Mouse (Mus musculus): ENCODE data around the gene Rheb.
"Not testable (repeated sequence)": the region's sequence is repeated elsewhere in the genome, so short reads cannot be mapped to it uniquely, and the experiment has no call there.

The Rheb gene

GRCm38 (mm10) chr5:24792961-24793360 is 49.5 kb downstream of the Rheb start:
- no peak for DNase-seq (ENCODE audit: low read depth)

GRCm38 (mm10) chr5:24782957-24783356 is 59.5 kb downstream of the Rheb start:
- DNase-seq (ENCODE audit: low read depth), result no peak

- DNase-seq (ENCODE audit: low read depth), result no peak
Measured at GRCm38 (mm10) chr5:24781048-24781447, 61.4 kb downstream of the Rheb start.

GRCm38 (mm10) chr5:24779881-24780512 is 62.4 kb downstream of the Rheb start:
- peak; percentile 80 for DNase-seq (ENCODE audit: low read depth)

GRCm38 (mm10) chr5:24779321-24779720 is 63.1 kb downstream of the Rheb start:
- no peak for DNase-seq (ENCODE audit: low read depth)

GRCm38 (mm10) chr5:24778843-24779140 is 63.6 kb downstream of the Rheb start:
- DNase-seq (ENCODE audit: low read depth), result no peak

GRCm38 (mm10) chr5:24778082-24778842 is 64.2 kb downstream of the Rheb start:
- DNase-seq (ENCODE audit: low read depth), result no peak

- DNase-seq (ENCODE audit: low read depth), result peak; percentile 66
Measured at GRCm38 (mm10) chr5:24776681-24777080, 65.7 kb downstream of the Rheb start.

GRCm38 (mm10) chr5:24774549-24774948 is 67.9 kb downstream of the Rheb start:
- not testable (repeated sequence) for DNase-seq (ENCODE audit: low read depth)

- no peak for DNase-seq (ENCODE audit: low read depth)
Measured at GRCm38 (mm10) chr5:24757816-24758215, 84.6 kb downstream of the Rheb start, which contains the start of gene Crygn. Crygn (minus strand) TSS chr5:24758008.

- no peak for DNase-seq (ENCODE audit: low read depth)
Measured at GRCm38 (mm10) chr5:24756931-24757330, 85.5 kb downstream of the Rheb start.
